Mouse (Mus musculus): Measurements from ENCODE around the gene Tcea2. TPM values are rescaled to one million over a fixed set of nuclear protein-coding genes. Genes with fewer than 3 reads are reported as not detected.

Tcea2 gene
- polyA plus RNA-seq, 1 experiment from 2014 or later = 25.3 TPM

- DNase-seq (ENCODE audit: low spot score) (no peak), ATAC-seq (replicated peaks; ENCODE audit: low FRiP score, low TSS enrichment, low read depth) (no peak)
- no peak overlapping the region for H3K4me2 ChIP-seq (ENCODE audit: low read length)
- no peaks in the 10 kb centered on the region for H3K9me3 ChIP-seq (ENCODE audit: control insufficient read depth, low read length)
- H3K4me3 ChIP-seq (ENCODE audit: low read depth, low read length) = no peak overlapping the region
- H3K27ac ChIP-seq (ENCODE audit: low read depth) = no peak overlapping the region
- no peaks in the 10 kb centered on the region for H3K36me3 ChIP-seq (ENCODE audit: control insufficient read depth, insufficient read depth, low read length)
- H3K4me1 ChIP-seq (replicated peaks; ENCODE audit: control insufficient read depth, insufficient read depth, low read length) = no peaks in the 10 kb centered on the region
- H3K27me3 ChIP-seq (replicated peaks; ENCODE audit: control insufficient read depth, insufficient read depth, low read length) = no peaks in the 10 kb centered on the region
- no peak overlapping the region for H3K9ac ChIP-seq (ENCODE audit: low read length)
- WGBS = 55% methylated on average over 9 of the region's 9 CpGs
Measured at GRCm38 (mm10) chr2:181727659-181728262, 47.7 kb downstream of the Tcea2 start.

GRCm38 (mm10) chr2:181730051-181730450 is 49.9 kb downstream of the Tcea2 start:
- no peaks in the 10 kb centered on the region for H3K36me3 ChIP-seq (ENCODE audit: control insufficient read depth, insufficient read depth, low read length)
- H3K27me3 ChIP-seq (replicated peaks; ENCODE audit: control insufficient read depth, insufficient read depth, low read length) = no peaks in the 10 kb centered on the region
- H3K4me1 ChIP-seq (replicated peaks; ENCODE audit: control insufficient read depth, insufficient read depth, low read length) = no peaks in the 10 kb centered on the region
- no peak for ATAC-seq (replicated peaks; ENCODE audit: low FRiP score, low TSS enrichment, low read depth)
- no peak overlapping the region for H3K27ac ChIP-seq (ENCODE audit: low read depth)
- H3K4me3 ChIP-seq (ENCODE audit: low read depth, low read length) = no peak overlapping the region
- no peak for DNase-seq (ENCODE audit: low spot score)
- no peaks in the 10 kb centered on the region for H3K9me3 ChIP-seq (ENCODE audit: control insufficient read depth, low read length)
- no peak overlapping the region for H3K4me2 ChIP-seq (ENCODE audit: low read length)
- H3K9ac ChIP-seq (ENCODE audit: low read length) = no peak overlapping the region
- WGBS = 62% methylated on average over 3 of the region's 3 CpGs

Other genes starting within 250 kb of the Tcea2 start
- 9.1 and 11.1 TPM in 2 replicates for gene Zbtb46, start 220.9 kb upstream of the Tcea2 start, polyA plus RNA-seq (2014; fragmentation: Nextera tagmentation; extraction: Ambion mirVana)
- 0.14 and 0.36 TPM in 2 replicates for gene Abhd16b, start 187.1 kb upstream of the Tcea2 start, polyA plus RNA-seq (2014; fragmentation: Nextera tagmentation; extraction: Ambion mirVana)
- 152 and 172 TPM in 2 replicates for gene Tpd52l2, start 183.2 kb upstream of the Tcea2 start, polyA plus RNA-seq (2014; fragmentation: Nextera tagmentation; extraction: Ambion mirVana)
- 79.4 and 79.8 TPM in 2 replicates for gene Dnajc5, start 159.8 kb upstream of the Tcea2 start, polyA plus RNA-seq (2014; fragmentation: Nextera tagmentation; extraction: Ambion mirVana)
- gene Uckl1, start 95.4 kb upstream of the Tcea2 start, polyA plus RNA-seq (2014; fragmentation: Nextera tagmentation; extraction: Ambion mirVana) = 62.8 and 65.1 TPM in 2 replicates
- gene Prpf6, start 88.4 kb upstream of the Tcea2 start, polyA plus RNA-seq (2014; fragmentation: Nextera tagmentation; extraction: Ambion mirVana) = 53.6 and 59.9 TPM in 2 replicates
- 35.0 TPM in 2 replicates for gene Zfp512b, start 87.5 kb upstream of the Tcea2 start, polyA plus RNA-seq (2014; fragmentation: Nextera tagmentation; extraction: Ambion mirVana)
- 25.4 and 26.4 TPM in 2 replicates for gene Samd10, start 81.1 kb upstream of the Tcea2 start, polyA plus RNA-seq (2014; fragmentation: Nextera tagmentation; extraction: Ambion mirVana)
- gene Gm29797, start 23.3 kb upstream of the Tcea2 start, polyA plus RNA-seq (2014; fragmentation: Nextera tagmentation; extraction: Ambion mirVana) = 1.2 and 2.5 TPM in 2 replicates
- 25.5 and 30.5 TPM in 2 replicates for gene Sox18, start 8.7 kb upstream of the Tcea2 start, polyA plus RNA-seq (2014; fragmentation: Nextera tagmentation; extraction: Ambion mirVana)
- 64.2 and 68.9 TPM in 2 replicates for gene Rgs19, start 13.7 kb downstream of the Tcea2 start, polyA plus RNA-seq (2014; fragmentation: Nextera tagmentation; extraction: Ambion mirVana)
- gene Lkaaear1, start 18.1 kb downstream of the Tcea2 start, polyA plus RNA-seq (2014; fragmentation: Nextera tagmentation; extraction: Ambion mirVana) = not detected in 2 replicates
- gene Oprl1, start 34.7 kb downstream of the Tcea2 start, polyA plus RNA-seq (2014; fragmentation: Nextera tagmentation; extraction: Ambion mirVana) = 1.8 and 2.8 TPM in 2 replicates
- 4.1 and 4.3 TPM in 2 replicates for gene Myt1, start 83.0 kb downstream of the Tcea2 start, polyA plus RNA-seq (2014; fragmentation: Nextera tagmentation; extraction: Ambion mirVana)
- gene Pcmtd2, start 157.5 kb downstream of the Tcea2 start, polyA plus RNA-seq (2014; fragmentation: Nextera tagmentation; extraction: Ambion mirVana) = 29.7 and 31.9 TPM in 2 replicates
- 84.2 and 88.2 TPM in 2 replicates for gene Polr3k, start 184.0 kb downstream of the Tcea2 start, polyA plus RNA-seq (2014; fragmentation: Nextera tagmentation; extraction: Ambion mirVana)